Mouse (Mus musculus) small intestine, adult 2 months (tissue): ENCODE measurements around the gene Slc39a1. TPM values are rescaled to one million over a fixed set of nuclear protein-coding genes. Genes with fewer than 3 reads are reported as not detected.

Experiments
- H3K27ac ChIP-seq: fragments of 200-500 bp; 2 replicates; pipeline ENCODE4 v1.5.1; 2012; ENCODE audit warnings: low read depth, low read length, control low read depth, inconsistent platforms; ENCODE audit not compliant: insufficient read depth
- H3K27me3 ChIP-seq: fragments of 200-500 bp; 2 replicates; pipeline ENCODE4 v1.6.1; 2012; ENCODE audit warnings: mild to moderate bottlenecking, moderate library complexity, low read length, inconsistent platforms; ENCODE audit not compliant: control insufficient read depth, insufficient read depth
- H3K36me3 ChIP-seq: fragments of 200-500 bp; 2 replicates; pipeline ENCODE4 v1.6.1; 2012; ENCODE audit warnings: mild to moderate bottlenecking, low read length, control low read depth, inconsistent platforms; ENCODE audit not compliant: control insufficient read depth, insufficient read depth
- H3K4me1 ChIP-seq: fragments of 200-500 bp; 2 replicates; pipeline ENCODE4 v1.6.1; 2012; ENCODE audit warnings: low read length, inconsistent platforms, mixed read lengths; ENCODE audit not compliant: control insufficient read depth, insufficient read depth, insufficient read length
- H3K4me3 ChIP-seq: fragments of 200-500 bp; 2 replicates; pipeline ENCODE4 v1.5.1; 2012; ENCODE audit warnings: low read depth, mild to moderate bottlenecking, control low read depth, inconsistent platforms, low read length, moderate library complexity
- CTCF ChIP-seq: fragments of 200-500 bp; IDR thresholded peaks from 2 replicates; pipeline ENCODE4 v1.5.1; 2012; ENCODE audit warnings: low read depth, mild to moderate bottlenecking, control low read depth, inconsistent platforms, low read length, moderate library complexity, mixed read lengths; ENCODE audit not compliant: insufficient replicate concordance, insufficient read length; ENCODE audit errors: extremely low read depth
- POLR2A ChIP-seq: fragments of 200-500 bp; IDR thresholded peaks from 2 replicates; pipeline ENCODE4 v1.6.1; 2012; ENCODE audit warnings: low read depth, mild to moderate bottlenecking, control low read depth, inconsistent platforms, low read length, moderate library complexity
- WGBS: fragments of 180-500 bp; shearing (Covaris S2); methylation state at CpG from one replicate; pipeline ENCODE4 v1.1.7; 2018; 5-methylcytosine and 5-hydroxymethylcytosine counted together
- polyA plus RNA-seq: library from polyadenylated mRNA; depleted of rRNA; stranded (reverse); fragments of >200 nt; gene quantifications from 2 replicates; pipeline ENCODE4 v1.2.3, GENCODE M21; 2012

The Slc39a1 gene
- polyA plus RNA-seq, 1 experiment = 72.7 TPM

DNA sequence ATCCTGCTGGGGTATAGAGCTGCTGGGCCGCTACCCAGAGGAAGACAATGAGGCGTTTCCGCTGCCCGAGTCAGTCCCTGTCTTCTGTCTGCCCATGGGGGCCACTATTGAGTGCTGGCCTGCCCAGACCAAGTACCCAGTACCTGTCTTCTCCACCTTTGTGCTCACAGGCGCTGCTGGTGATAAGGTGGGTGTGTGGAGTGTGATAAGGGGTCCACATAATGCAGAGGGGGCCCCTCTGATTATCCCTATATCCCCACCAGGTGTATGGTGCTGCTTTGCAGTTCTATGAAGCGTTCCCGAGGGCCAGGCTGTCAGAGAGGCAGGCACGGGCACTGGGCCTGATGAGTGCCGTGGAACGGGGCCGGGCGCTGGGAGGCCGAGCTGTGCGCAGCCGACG is 21.0 kb downstream of the Slc39a1 start:
- Histone ChIP-seq H3K27me3 (no peaks in the 10 kb centered on the region), H3K4me3 (no peak overlapping the region), H3K4me1 (peaks cover 6% of the 10 kb centered on the region; the same call in 1 of the 2 replicates), H3K27ac (no peak overlapping the region), H3K36me3 (peaks cover 6% of the 10 kb centered on the region; the same call in 1 of the 2 replicates)
- TF ChIP-seq CTCF (no peak), POLR2A (no peak)
- WGBS = 91% methylated on average over 16 of the region's 16 CpGs

DNA sequence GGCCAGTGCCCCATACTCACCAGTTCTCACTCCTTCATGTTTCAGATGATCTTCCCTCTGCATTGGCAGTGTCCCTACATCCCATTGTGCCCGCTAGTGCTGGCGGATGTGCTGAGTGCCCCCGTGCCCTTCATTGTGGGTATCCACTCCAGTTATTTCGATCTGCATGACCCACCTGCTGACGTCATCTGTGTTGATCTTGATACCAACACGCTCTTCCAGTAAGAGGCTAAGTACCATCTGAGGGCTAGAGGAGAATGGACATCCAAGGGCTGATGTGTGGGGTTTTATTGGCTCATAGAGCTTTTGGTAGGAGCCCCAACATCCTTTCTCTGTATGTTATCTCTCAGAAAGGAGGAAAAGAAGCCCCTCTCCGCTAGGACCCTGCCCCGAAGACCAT is 22.8 kb downstream of the Slc39a1 start:
- Histone ChIP-seq H3K4me1 (peaks cover 2% of the 10 kb centered on the region; the same call in 1 of the 2 replicates), H3K27me3 (no peaks in the 10 kb centered on the region), H3K36me3 (peaks cover 6% of the 10 kb centered on the region; the same call in 1 of the 2 replicates), H3K4me3 (no peak overlapping the region), H3K27ac (no peak overlapping the region)
- WGBS = 96% methylated on average over 8 of the region's 8 CpGs
- no peak for TF ChIP-seq POLR2A
- no peak for TF ChIP-seq CTCF

GRCm38 (mm10) chr3:90272170-90272569 is 24.2 kb downstream of the Slc39a1 start:
- Histone ChIP-seq H3K27ac (no peak overlapping the region), H3K27me3 (no peaks in the 10 kb centered on the region), H3K4me3 (no peak overlapping the region), H3K4me1 (peaks cover 2% of the 10 kb centered on the region; the same call in 1 of the 2 replicates), H3K36me3 (peaks cover 9% of the 10 kb centered on the region; the same call in 1 of the 2 replicates)
- WGBS = 76% methylated on average over 9 of the region's 9 CpGs
- no peak for TF ChIP-seq POLR2A

- no peaks in the 10 kb centered on the region for H3K4me1 ChIP-seq
- TF ChIP-seq CTCF = no peak
- TF ChIP-seq POLR2A = no peak
- 96% methylated on average over 22 of the region's 22 CpGs for WGBS
- H3K36me3 ChIP-seq = peaks cover 9% of the 10 kb centered on the region; the same call in 1 of the 2 replicates
- no peak overlapping the region for H3K27ac ChIP-seq
- no peaks in the 10 kb centered on the region for H3K27me3 ChIP-seq
- H3K4me3 ChIP-seq = no peak overlapping the region
Measured at GRCm38 (mm10) chr3:90273855-90274254, 25.9 kb downstream of the Slc39a1 start.

DNA sequence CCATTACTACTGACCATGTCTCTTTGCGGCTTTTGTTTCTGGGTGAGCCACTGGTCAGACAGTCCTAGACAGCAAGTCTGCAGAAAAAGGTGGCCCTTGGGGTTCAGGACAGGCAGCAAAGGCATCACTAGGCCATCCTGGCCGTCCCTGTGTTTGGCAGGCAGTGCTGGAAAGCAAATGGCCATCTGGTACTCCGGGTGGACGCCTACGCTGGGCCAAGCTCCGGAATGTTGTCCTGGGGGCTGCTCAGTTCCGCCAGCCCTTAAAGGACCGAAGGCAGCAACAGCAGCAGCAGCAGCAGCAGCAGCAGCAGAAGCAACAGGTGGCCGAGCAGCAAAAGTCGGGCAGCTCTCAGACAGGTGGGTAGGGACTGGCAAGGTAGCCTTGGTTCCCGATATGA is 27.3 kb downstream of the Slc39a1 start:
- no peak overlapping the region for H3K4me3 ChIP-seq
- peaks cover 14% of the 10 kb centered on the region; the same call in 1 of the 2 replicates for H3K36me3 ChIP-seq
- 94% methylated on average over 11 of the region's 11 CpGs for WGBS
- H3K4me1 ChIP-seq = no peaks in the 10 kb centered on the region
- H3K27me3 ChIP-seq = no peaks in the 10 kb centered on the region
- H3K27ac ChIP-seq = no peak overlapping the region
- no peak for TF ChIP-seq CTCF
- no peak for TF ChIP-seq POLR2A

DNA sequence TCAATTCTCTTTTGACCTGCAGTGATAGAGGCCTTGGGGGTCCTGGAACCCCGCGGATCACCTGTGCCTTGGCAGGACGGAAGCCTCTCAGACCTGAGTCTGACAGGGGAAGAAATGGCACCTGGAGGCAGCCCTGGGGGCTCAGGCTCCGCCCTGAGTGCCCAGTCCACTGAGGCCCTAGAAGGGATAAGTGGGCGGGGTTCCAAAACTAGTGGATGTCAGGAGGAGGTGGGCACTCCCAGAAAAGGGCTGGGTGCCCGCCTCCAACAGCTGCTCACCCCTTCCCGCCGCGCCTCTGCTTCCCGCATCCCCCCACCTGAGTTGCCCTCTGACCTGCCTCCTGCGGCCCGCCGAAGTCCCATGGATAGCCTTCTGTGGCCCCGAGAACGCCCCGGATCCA is 28.9 kb downstream of the Slc39a1 start:
- 81% methylated on average over 16 of the region's 16 CpGs for whole genome bisulfite sequencing
- Histone ChIP-seq H3K4me1 (no peaks in the 10 kb centered on the region), H3K27me3 (no peaks in the 10 kb centered on the region), H3K36me3 (peaks cover 12% of the 10 kb centered on the region; the same call in 1 of the 2 replicates), H3K27ac (no peak overlapping the region), H3K4me3 (no peak overlapping the region)
- no peak for TF ChIP-seq CTCF
- TF ChIP-seq POLR2A = no peak

DNA sequence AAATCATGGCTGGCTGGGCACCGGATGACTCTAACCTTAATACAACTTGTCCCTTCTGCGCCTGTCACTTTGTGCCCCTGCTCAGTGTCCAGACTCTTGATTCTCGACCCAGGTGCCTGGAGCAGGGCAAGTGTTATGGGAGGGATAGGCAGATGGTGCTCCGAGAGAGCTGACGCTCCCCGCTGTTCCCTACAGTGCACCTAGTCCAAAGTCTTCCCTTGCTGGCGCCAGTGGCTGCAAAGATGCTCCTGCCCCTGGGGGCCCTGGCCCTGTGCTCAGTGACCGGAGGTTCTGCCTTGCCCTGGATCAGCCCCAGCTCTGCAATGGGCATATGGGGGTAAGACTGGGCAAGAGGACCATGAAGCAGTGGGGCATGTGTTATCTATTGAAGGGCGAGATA is 29.8 kb downstream of the Slc39a1 start:
- Histone ChIP-seq H3K4me3 (no peak overlapping the region), H3K27me3 (no peaks in the 10 kb centered on the region), H3K27ac (no peak overlapping the region), H3K36me3 (peaks cover 9% of the 10 kb centered on the region; the same call in 1 of the 2 replicates), H3K4me1 (no peaks in the 10 kb centered on the region)
- no peak for TF ChIP-seq POLR2A
- no peak for TF ChIP-seq CTCF
- WGBS = 88% methylated on average over 9 of the region's 9 CpGs

DNA sequence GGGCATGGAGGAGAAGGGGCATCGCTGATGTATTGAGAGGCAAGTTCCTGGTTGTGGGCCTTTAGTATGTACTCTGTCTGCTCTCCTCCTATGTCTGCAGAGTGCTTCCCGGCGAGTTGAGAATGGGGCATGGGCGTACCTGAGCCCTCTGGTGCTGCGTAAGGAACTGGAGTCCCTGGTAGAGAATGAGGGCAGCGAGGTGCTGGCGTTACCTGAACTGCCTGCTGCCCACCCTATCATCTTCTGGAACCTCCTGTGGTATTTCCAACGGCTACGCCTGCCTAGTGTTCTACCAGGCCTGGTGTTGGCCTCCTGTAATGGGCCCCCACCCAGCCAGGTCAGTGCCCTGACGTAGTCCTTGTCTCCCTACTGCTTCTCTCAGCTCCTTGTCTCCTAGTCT is 30.2 kb downstream of the Slc39a1 start:
- Histone ChIP-seq H3K36me3 (peaks cover 8% of the 10 kb centered on the region; the same call in 1 of the 2 replicates), H3K4me3 (no peak overlapping the region), H3K27me3 (no peaks in the 10 kb centered on the region; the same call in 1 of the 2 replicates), H3K4me1 (no peaks in the 10 kb centered on the region), H3K27ac (no peak overlapping the region)
- TF ChIP-seq CTCF = no peak
- TF ChIP-seq POLR2A = no peak
- WGBS = 96% methylated on average over 10 of the region's 10 CpGs
